Comparison of ENCODE assay signal across 18 mouse cellular contexts in the genomic region with DNA sequence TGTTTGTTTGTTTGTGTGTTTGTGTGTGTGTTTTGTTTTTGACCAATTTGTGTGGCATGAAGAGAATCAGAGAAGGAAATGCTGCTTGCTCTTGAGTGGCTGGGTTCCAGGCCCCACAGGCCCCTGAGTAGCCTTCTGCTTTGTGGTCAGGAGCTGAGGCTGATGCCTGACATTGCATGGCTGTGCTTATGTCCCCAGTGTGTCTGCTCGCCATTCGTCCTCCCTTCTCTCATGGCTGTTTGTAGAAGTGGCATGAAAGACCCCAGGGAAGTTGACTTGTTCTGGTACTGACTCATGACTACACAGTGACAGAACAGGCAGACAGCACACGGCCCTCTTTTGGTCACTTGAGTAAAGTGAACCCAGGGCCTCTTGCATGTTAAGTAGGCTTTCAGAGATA. TPM values are rescaled to one million over a fixed set of nuclear protein-coding genes. Genes with fewer than 3 reads are reported as not detected.
"Had no signal": no experiment of that assay in that cellular context is flagged by ENCODE, and none has a peak within 500 bp of the region (broad histone marks: within the 10 kb centered on the region; RNA-seq: fewer than 3 reads in every experiment).

No protein-coding gene starts in this region.

- H3K27ac ChIP-seq: liver, embryonic 15.5 days; lung, embryonic 15.5 days; macrophage; midbrain, embryonic 15.5 days; neural tube, embryonic 12.5 days; stomach, embryonic 15.5 days; stomach, postnatal 0 days had no signal

- H3K9ac ChIP-seq: liver, embryonic 15.5 days; liver, postnatal 0 days; lung, embryonic 15.5 days; midbrain, embryonic 15.5 days; neural tube, embryonic 12.5 days; stomach, embryonic 15.5 days had no signal

- ATAC-seq: liver, postnatal 0 days; lung, postnatal 0 days; midbrain, embryonic 15.5 days had no signal

- H3K4me2 ChIP-seq: liver, embryonic 15.5 days; lung, embryonic 15.5 days; midbrain, embryonic 11.5 days; midbrain, embryonic 15.5 days; neural tube, embryonic 12.5 days; stomach, embryonic 15.5 days had no signal

- H3K4me3 ChIP-seq: liver, embryonic 15.5 days; lung, embryonic 15.5 days; megakaryocyte, embryonic 14.5 days; midbrain, embryonic 15.5 days; neural tube, embryonic 12.5 days; stomach, embryonic 15.5 days had no signal

- H3K9me3 ChIP-seq: liver, embryonic 15.5 days; lung, embryonic 15.5 days; megakaryocyte, embryonic 14.5 days; midbrain, embryonic 15.5 days; neural tube, embryonic 12.5 days; stomach, embryonic 15.5 days had no signal

- H3K4me1 ChIP-seq: liver, embryonic 15.5 days; lung, embryonic 15.5 days; midbrain, embryonic 15.5 days; neural tube, embryonic 12.5 days; stomach, embryonic 15.5 days had no signal

- DNase-seq: liver, postnatal 0 days; lung, adult 2 months; lung, postnatal 14 days; lung, postnatal 36 days; right cerebral cortex, postnatal 14 days; thymus, adult 2 months; thymus, postnatal 25 days had no signal

- H3K27me3 ChIP-seq: liver, embryonic 15.5 days; lung, embryonic 15.5 days; megakaryocyte, embryonic 14.5 days; midbrain, embryonic 15.5 days; neural tube, embryonic 12.5 days; stomach, embryonic 15.5 days had no signal

RNA-seq across cellular contexts. Expression of a gene that starts 50.1 kb away (rescaled TPM):
- polyA plus RNA-seq: testis, adult 2 months had no signal
